ENCODE assay signal across 25 mouse cellular contexts in genomic region chr2:78888190-78888589, GRCm38 (mm10). TPM values are rescaled to one million over a fixed set of nuclear protein-coding genes. Genes with fewer than 3 reads are reported as not detected.
DNase-seq lines count a peak whose midpoint lies in the region; ATAC-seq and TF ChIP-seq lines count a peak whose summit lies in the region.
"Had no signal": no experiment of that assay in that cellular context is flagged by ENCODE, and none has a peak within 500 bp of the region (broad histone marks: within the 10 kb centered on the region; RNA-seq: fewer than 3 reads in every experiment).

No protein-coding gene starts in this region.

- no peak for TF ChIP-seq CTCF in G1E (IDR thresholded peaks at IDR 0.05; ENCODE audit: low read depth, low read length)

- DNase-seq in hindbrain, embryonic 11.5 days (ENCODE audit: low spot score), result peak; percentile 22
- DNase-seq in hindbrain, embryonic 10.5 days (ENCODE audit: low spot score), result no peak
- no peak for DNase-seq in midbrain, embryonic 11.5 days (ENCODE audit: low spot score, missing footprints)
- DNase-seq in G1E (ENCODE audit: low spot score), result no peak
- DNase-seq in ovary, postnatal 36 days (ENCODE audit: low spot score), result no peak
- no peak for DNase-seq in right cerebral cortex, adult 18-20 months
- DNase-seq: adrenal gland, adult 8-10 months; B cell, adult 2 months; cerebellum, adult 8-10 months; cerebellum, postnatal 36 days; gastrocnemius, postnatal 14 days; heart, postnatal 14 days; kidney, adult 8-10 months; kidney, postnatal 14 days; layer of hippocampus, adult 9-11 months; liver; lung, postnatal 10 days; thymus, postnatal 4 days had no signal

- H3K36me3 ChIP-seq in hindbrain, embryonic 11.5 days (ENCODE audit: control insufficient read depth, insufficient read depth, low read length), result no peaks in the 10 kb centered on the region
- H3K36me3 ChIP-seq in hindbrain, embryonic 10.5 days, result no peaks in the 10 kb centered on the region
- no peaks in the 10 kb centered on the region for H3K36me3 ChIP-seq in midbrain, embryonic 11.5 days (ENCODE audit: control insufficient read depth, insufficient read depth, low read length)
- no peaks in the 10 kb centered on the region for H3K36me3 ChIP-seq in midbrain, embryonic 16.5 days (ENCODE audit: control insufficient read depth, insufficient read depth, low read length)
- peaks cover 26% of the 10 kb centered on the region for H3K36me3 ChIP-seq in G1E (replicated peaks)
- H3K36me3 ChIP-seq: hindbrain, embryonic 13.5 days; midbrain, embryonic 13.5 days; neural tube, embryonic 15.5 days had no signal

- no peaks in the 10 kb centered on the region for H3K4me1 ChIP-seq in hindbrain, embryonic 11.5 days (replicated peaks; ENCODE audit: control insufficient read depth, insufficient read depth, low read length)
- 0 out of 2 replicates have a peak, but pooled peaks cover 18% of the 10 kb centered on the region for H3K4me1 ChIP-seq in hindbrain, embryonic 10.5 days (replicated peaks)
- peaks cover 6% of the 10 kb centered on the region; the same call in 1 of the 2 replicates for H3K4me1 ChIP-seq in midbrain, embryonic 11.5 days (ENCODE audit: control insufficient read depth, insufficient read depth, low read length)
- H3K4me1 ChIP-seq in midbrain, embryonic 16.5 days (ENCODE audit: control insufficient read depth, insufficient read depth, low read length), result peaks cover 4% of the 10 kb centered on the region
- H3K4me1 ChIP-seq in G1E (ENCODE audit: insufficient read depth, low read depth, low read length), result peaks cover 43% of the 10 kb centered on the region

- no peak overlapping the region for H3K27ac ChIP-seq in hindbrain, embryonic 11.5 days (ENCODE audit: low read depth, low read length)
- no peak overlapping the region for H3K27ac ChIP-seq in hindbrain, embryonic 10.5 days
- H3K27ac ChIP-seq in midbrain, embryonic 11.5 days (ENCODE audit: low read depth, low read length), result no peak overlapping the region
- no peak overlapping the region for H3K27ac ChIP-seq in midbrain, embryonic 16.5 days (ENCODE audit: low read length)
- H3K27ac ChIP-seq: forebrain, embryonic 13.5 days; hindbrain, embryonic 13.5 days; midbrain, embryonic 13.5 days; neural tube, embryonic 15.5 days had no signal

- no peak; the same call in 1 of the 2 replicates for ATAC-seq in hindbrain, embryonic 11.5 days (ENCODE audit: low FRiP score)
- ATAC-seq in midbrain, embryonic 11.5 days (ENCODE audit: low FRiP score), result peak; percentile 40; the same call in 1 of the 2 replicates
- ATAC-seq in midbrain, embryonic 16.5 days, result no peak
- ATAC-seq in G1E (ENCODE audit: extremely low read depth, insufficient number of reproducible peaks, low FRiP score, poor library complexity, severe bottlenecking), result peak; percentile 22; the same call in 1 of the 2 replicates
- ATAC-seq: forebrain, embryonic 13.5 days; midbrain, embryonic 13.5 days had no signal

- 58% methylated on average over 3 of the region's 3 CpGs for WGBS in hindbrain, embryonic 11.5 days
- 60% methylated on average over 3 of the region's 3 CpGs for WGBS in hindbrain, embryonic 10.5 days
- WGBS in midbrain, embryonic 11.5 days, result 61% methylated on average over 3 of the region's 3 CpGs
- WGBS in midbrain, embryonic 16.5 days, result 42% methylated on average over 3 of the region's 3 CpGs

- H3K9me3 ChIP-seq in hindbrain, embryonic 11.5 days (ENCODE audit: control insufficient read depth, low read length), result no peaks in the 10 kb centered on the region
- no peaks in the 10 kb centered on the region for H3K9me3 ChIP-seq in hindbrain, embryonic 10.5 days
- no peaks in the 10 kb centered on the region for H3K9me3 ChIP-seq in midbrain, embryonic 11.5 days (ENCODE audit: control insufficient read depth, low read length)
- no peaks in the 10 kb centered on the region for H3K9me3 ChIP-seq in midbrain, embryonic 16.5 days (replicated peaks; ENCODE audit: control insufficient read depth, low read length, poor library complexity, severe bottlenecking)
- H3K9me3 ChIP-seq in G1E (replicated peaks), result no peaks in the 10 kb centered on the region
- H3K9me3 ChIP-seq: forebrain, embryonic 13.5 days; hindbrain, embryonic 13.5 days; midbrain, embryonic 13.5 days; neural tube, embryonic 15.5 days had no signal

- no peaks in the 10 kb centered on the region for H3K27me3 ChIP-seq in hindbrain, embryonic 11.5 days (ENCODE audit: control insufficient read depth, insufficient read depth, low read length)
- H3K27me3 ChIP-seq in hindbrain, embryonic 10.5 days (ENCODE audit: insufficient read depth, poor library complexity, severe bottlenecking), result no peaks in the 10 kb centered on the region
- H3K27me3 ChIP-seq in midbrain, embryonic 11.5 days (ENCODE audit: control insufficient read depth, insufficient read depth, low read length), result no peaks in the 10 kb centered on the region
- H3K27me3 ChIP-seq in midbrain, embryonic 16.5 days (ENCODE audit: control insufficient read depth, insufficient read depth, low read depth, low read length), result no peaks in the 10 kb centered on the region
- no peaks in the 10 kb centered on the region for H3K27me3 ChIP-seq in G1E (ENCODE audit: insufficient read depth, low read length)
- H3K27me3 ChIP-seq: CH12.LX; forebrain, embryonic 13.5 days; hindbrain, embryonic 13.5 days; midbrain, embryonic 13.5 days; neural tube, embryonic 15.5 days had no signal

- H3K4me2 ChIP-seq in hindbrain, embryonic 11.5 days (replicated peaks; ENCODE audit: low read depth, low read length), result no peak overlapping the region
- H3K4me2 ChIP-seq in midbrain, embryonic 11.5 days, result no peak overlapping the region
- no peak overlapping the region for H3K4me2 ChIP-seq in midbrain, embryonic 16.5 days (ENCODE audit: low read length)
- H3K4me2 ChIP-seq: forebrain, embryonic 13.5 days; heart, embryonic 11.5 days; hindbrain, embryonic 13.5 days; midbrain, embryonic 13.5 days; neural tube, embryonic 15.5 days had no signal

- H3K4me3 ChIP-seq in hindbrain, embryonic 11.5 days (ENCODE audit: low read depth, low read length), result no peak overlapping the region
- no peak overlapping the region for H3K4me3 ChIP-seq in hindbrain, embryonic 10.5 days
- H3K4me3 ChIP-seq in midbrain, embryonic 11.5 days (ENCODE audit: low read depth, low read length), result no peak overlapping the region
- H3K4me3 ChIP-seq in midbrain, embryonic 16.5 days (ENCODE audit: low read depth, low read length), result no peak overlapping the region
- H3K4me3 ChIP-seq in G1E (ENCODE audit: low read depth, low read length), result no peak overlapping the region
- H3K4me3 ChIP-seq: forebrain, embryonic 13.5 days; hindbrain, embryonic 13.5 days; midbrain, embryonic 13.5 days; neural tube, embryonic 15.5 days had no signal

- no peak overlapping the region for H3K9ac ChIP-seq in hindbrain, embryonic 11.5 days (ENCODE audit: low read depth, low read length)
- H3K9ac ChIP-seq in midbrain, embryonic 11.5 days (ENCODE audit: low read length), result no peak overlapping the region
- H3K9ac ChIP-seq in midbrain, embryonic 16.5 days (ENCODE audit: low read depth, low read length), result no peak overlapping the region
- H3K9ac ChIP-seq: forebrain, embryonic 13.5 days; hindbrain, embryonic 13.5 days; midbrain, embryonic 13.5 days; neural tube, embryonic 15.5 days had no signal

RNA-seq across cellular contexts. Expression of gene Ube2e3, which starts 20.3 kb away (rescaled TPM):
- 279 and 291 TPM in 2 replicates for polyA plus RNA-seq in hindbrain, embryonic 11.5 days (2014; fragmentation: Nextera tagmentation; extraction: Ambion mirVana)
- 216 and 248 TPM in 2 replicates for polyA plus RNA-seq in hindbrain, embryonic 10.5 days (2016; fragmentation: Nextera tagmentation; extraction: Ambion mirVana)
- 287 and 293 TPM in 2 replicates for polyA plus RNA-seq in midbrain, embryonic 11.5 days (2014; fragmentation: Nextera tagmentation; extraction: Ambion mirVana)
- polyA plus RNA-seq in midbrain, embryonic 16.5 days (2015; fragmentation: Nextera tagmentation; extraction: Ambion mirVana), result 263 and 296 TPM in 2 replicates
- total RNA-seq in G1E (2014; fragmentation: Nextera tagmentation) (87.9 and 95.4 TPM in 2 replicates), G1E (2017) (95.7 and 95.9 TPM in 2 replicates)
- polyA plus RNA-seq in G1E (2012), result 99.6 and 129 TPM in 2 replicates

Comparison
In these comparisons a context has a peak if more than half of its experiments do, and no peak if none do; other contexts are left out.
1. ATAC-seq: peak in midbrain, embryonic 11.5 days (single experiment) and G1E (single experiment); none in hindbrain, embryonic 11.5 days (single experiment) and midbrain, embryonic 16.5 days (single experiment).